ENCODE assay signal across 10 mouse cellular contexts in genomic region chr1:63720161-63720560, GRCm38 (mm10). TPM values are rescaled to one million over a fixed set of nuclear protein-coding genes. Genes with fewer than 3 reads are reported as not detected.
"Had no signal": no experiment of that assay in that cellular context is flagged by ENCODE, and none has a peak within 500 bp of the region (broad histone marks: within the 10 kb centered on the region; RNA-seq: fewer than 3 reads in every experiment).

No protein-coding gene starts in this region.

- DNase-seq: kidney, adult 8-10 months; kidney, postnatal 25 days; liver; liver, embryonic 13.5 days; liver, postnatal 0 days; spleen, adult 18-20 months; thymus, adult 2 months; thymus, postnatal 25 days had no signal

RNA-seq across cellular contexts. Expression of gene Mdh1b, which starts 10.0 kb away (rescaled TPM):
- total RNA-seq: megakaryocyte-erythroid progenitor cell, adult 5-6 weeks; midbrain, postnatal 0 days had no signal

RNA-seq across cellular contexts. Expression of gene Dytn, which starts 33.4 kb away (rescaled TPM):
- total RNA-seq: megakaryocyte-erythroid progenitor cell, adult 5-6 weeks; midbrain, postnatal 0 days had no signal

RNA-seq across cellular contexts. Expression of gene 4933402D24Rik, which starts 48.9 kb away (rescaled TPM):
- total RNA-seq: megakaryocyte-erythroid progenitor cell, adult 5-6 weeks; midbrain, postnatal 0 days had no signal
